Mouse (Mus musculus) liver, adult 2 months (tissue): ENCODE measurements around the gene Negr1. TPM values are rescaled to one million over a fixed set of nuclear protein-coding genes. Genes with fewer than 3 reads are reported as not detected.

Experiments
- DNase-seq: peaks from one replicate; pipeline ENCODE4 v3.0.0-alpha.2; 2011; ENCODE audit warnings: low read depth, low spot score; ENCODE audit errors: extremely low read depth
- H3K27ac ChIP-seq: fragments of 200-500 bp; replicated peaks from 2 replicates; pipeline ENCODE4 v1.5.1; 2012; ENCODE audit warnings: low read depth, mild to moderate bottlenecking, control low read depth, inconsistent platforms, low read length; ENCODE audit not compliant: insufficient read depth
- H3K27me3 ChIP-seq: fragments of 200-500 bp; 2 replicates; pipeline ENCODE4 v1.6.1; 2012; ENCODE audit warnings: mild to moderate bottlenecking, moderate library complexity, low read length, inconsistent platforms; ENCODE audit not compliant: control insufficient read depth, insufficient read depth
- H3K36me3 ChIP-seq: fragments of 200-500 bp; 2 replicates; pipeline ENCODE4 v1.6.1; 2012; ENCODE audit warnings: low read length, inconsistent platforms; ENCODE audit not compliant: control insufficient read depth, insufficient read depth
- H3K4me1 ChIP-seq: fragments of 200-500 bp; 2 replicates; pipeline ENCODE4 v1.6.1; 2011; ENCODE audit warnings: low read length; ENCODE audit not compliant: control insufficient read depth, insufficient read depth
- H3K4me3 ChIP-seq: fragments of 200-500 bp; 2 replicates; pipeline ENCODE4 v1.5.1; 2011; ENCODE audit warnings: low read depth, mild to moderate bottlenecking, control low read depth, low read length, moderate library complexity; ENCODE audit not compliant: insufficient read depth
- H3K79me2 ChIP-seq: fragments of 200-500 bp; 2 replicates; pipeline ENCODE4 v1.6.1; 2012; ENCODE audit warnings: inconsistent platforms, mild to moderate bottlenecking, low read length, moderate library complexity; ENCODE audit not compliant: control insufficient read depth, insufficient read depth
- H3K9ac ChIP-seq: fragments of 200-500 bp; 2 replicates; pipeline ENCODE4 v1.6.1; 2012; ENCODE audit warnings: low read depth, mild to moderate bottlenecking, control low read depth, inconsistent platforms, low read length
- CTCF ChIP-seq: fragments of 200-500 bp; IDR thresholded peaks from 2 replicates; pipeline ENCODE4 v1.5.1; 2011; ENCODE audit warnings: low read depth, low read length, control low read depth
- POLR2A ChIP-seq: fragments of 200-500 bp; IDR thresholded peaks from 2 replicates; pipeline ENCODE4 v1.6.1; 2011; ENCODE audit warnings: low read length, control low read depth; ENCODE audit not compliant: insufficient read depth; ENCODE audit errors: extremely low read depth
- WGBS: fragments of 180-500 bp; shearing (Covaris S2); methylation state at CpG from one replicate; pipeline ENCODE4 v1.1.7; 2018; 5-methylcytosine and 5-hydroxymethylcytosine counted together
- polyA plus RNA-seq: library from polyadenylated mRNA; depleted of rRNA; stranded (reverse); fragments of >200 nt; gene quantifications from 2 replicates; pipeline ENCODE4 v1.2.3, GENCODE M21; 2012
- total RNA-seq: library from RNA; depleted of rRNA; stranded (reverse); fragments of >200 nt; gene quantifications from 2 replicates; pipeline ENCODE4 v1.2.3, GENCODE M21; 2014

The Negr1 gene
- total and polyA plus RNA-seq, 2 experiments = 0.09 TPM; not detected in 1

- Histone ChIP-seq H3K9ac (no peak overlapping the region), H3K27me3 (peaks cover 7% of the 10 kb centered on the region; the same call in 1 of the 2 replicates), H3K27ac (no peak overlapping the region), H3K79me2 (no peaks in the 10 kb centered on the region), H3K4me1 (no peaks in the 10 kb centered on the region), H3K4me3 (no peak overlapping the region), H3K36me3 (no peaks in the 10 kb centered on the region)
- WGBS = 2% methylated on average over 27 of the region's 27 CpGs
- no peak for DNase-seq
- TF ChIP-seq POLR2A (no peak), CTCF (no peak)
Observed at GRCm38 (mm10) chr3:156560766-156561165, 828 bp upstream of the Negr1 start.

GRCm38 (mm10) chr3:156562424-156562785, 811 bp downstream of the Negr1 start:
- DNase-seq = no peak
- Histone ChIP-seq H3K9ac (no peak overlapping the region), H3K4me3 (no peak overlapping the region; the same call in 1 of the 2 replicates), H3K27me3 (peaks cover 7% of the 10 kb centered on the region; the same call in 1 of the 2 replicates), H3K27ac (no peak overlapping the region), H3K79me2 (no peaks in the 10 kb centered on the region), H3K4me1 (no peaks in the 10 kb centered on the region), H3K36me3 (no peaks in the 10 kb centered on the region)
- no peak for TF ChIP-seq CTCF
- TF ChIP-seq POLR2A = no peak
- under 1% methylated on average over 10 of the region's 10 CpGs for WGBS

- no peak for DNase-seq
- H3K9ac ChIP-seq = no peak overlapping the region
- H3K4me1 ChIP-seq = no peaks in the 10 kb centered on the region
- H3K4me3 ChIP-seq = no peak overlapping the region
- H3K79me2 ChIP-seq = no peaks in the 10 kb centered on the region
- H3K27me3 ChIP-seq = peaks cover 7% of the 10 kb centered on the region; the same call in 1 of the 2 replicates
- H3K36me3 ChIP-seq = no peaks in the 10 kb centered on the region
- WGBS = 25% methylated on average over 2 of the region's 2 CpGs
- H3K27ac ChIP-seq = no peak overlapping the region
- TF ChIP-seq POLR2A = no peak
- no peak for TF ChIP-seq CTCF
Observed at GRCm38 (mm10) chr3:156562796-156563195, 1.2 kb downstream of the Negr1 start.

GRCm38 (mm10) chr3:156563353-156563752, 1.8 kb downstream of the Negr1 start:
- Histone ChIP-seq H3K27me3 (peaks cover 7% of the 10 kb centered on the region; the same call in 1 of the 2 replicates), H3K4me3 (no peak overlapping the region), H3K27ac (no peak overlapping the region), H3K4me1 (no peaks in the 10 kb centered on the region), H3K79me2 (no peaks in the 10 kb centered on the region), H3K9ac (no peak overlapping the region), H3K36me3 (no peaks in the 10 kb centered on the region)
- 26% methylated on average over 3 of the region's 3 CpGs for WGBS
- TF ChIP-seq POLR2A (no peak), CTCF (no peak)
- no peak for DNase-seq

GRCm38 (mm10) chr3:156573465-156573864, 11.9 kb downstream of the Negr1 start:
- Histone ChIP-seq H3K27me3 (no peaks in the 10 kb centered on the region), H3K9ac (no peak overlapping the region), H3K27ac (no peak overlapping the region), H3K36me3 (no peaks in the 10 kb centered on the region), H3K4me3 (no peak overlapping the region), H3K79me2 (no peaks in the 10 kb centered on the region), H3K4me1 (no peaks in the 10 kb centered on the region)
- TF ChIP-seq POLR2A (no peak), CTCF (no peak)
- DNase-seq = no peak
- WGBS = 38% methylated on average over 2 of the region's 2 CpGs

- H3K9ac ChIP-seq = no peak overlapping the region
- H3K36me3 ChIP-seq = no peaks in the 10 kb centered on the region
- H3K4me1 ChIP-seq = no peaks in the 10 kb centered on the region
- no peaks in the 10 kb centered on the region for H3K79me2 ChIP-seq
- no peak overlapping the region for H3K4me3 ChIP-seq
- TF ChIP-seq CTCF (no peak), POLR2A (no peak)
- no peaks in the 10 kb centered on the region for H3K27me3 ChIP-seq
- no peak overlapping the region for H3K27ac ChIP-seq
- no peak for DNase-seq
- 73% methylated on average over 1 of the region's 1 CpGs for WGBS
Observed at GRCm38 (mm10) chr3:156576292-156576691, 14.7 kb downstream of the Negr1 start.
